Mouse (Mus musculus) bone marrow macrophage, adult 2 months (primary cell): ENCODE measurements around the gene Pah.

Experiments
- CTCF ChIP-seq: IDR thresholded peaks from 2 replicates; pipeline ENCODE4 v1.5.1; 2012; ENCODE audit warnings: low read depth, mild to moderate bottlenecking, low read length, moderate library complexity
- POLR2A ChIP-seq: IDR thresholded peaks from 2 replicates; pipeline ENCODE4 v1.6.1; 2012; ENCODE audit warnings: mild to moderate bottlenecking, low read depth, low read length, borderline replicate concordance

GRCm38 (mm10) chr10:87563818-87564217 lies 42.2 kb downstream of the Pah start:
- no peak for TF ChIP-seq CTCF
- no peak for TF ChIP-seq POLR2A
